Mouse (Mus musculus): ENCODE data around the gene Ifngr2. TPM values are rescaled to one million over a fixed set of nuclear protein-coding genes. Genes with fewer than 3 reads are reported as not detected.

Ifngr2 gene
- 99.4 and 110 TPM in 2 replicates for polyA plus RNA-seq (2016; fragmentation: Nextera tagmentation; extraction: Ambion mirVana)

DNA sequence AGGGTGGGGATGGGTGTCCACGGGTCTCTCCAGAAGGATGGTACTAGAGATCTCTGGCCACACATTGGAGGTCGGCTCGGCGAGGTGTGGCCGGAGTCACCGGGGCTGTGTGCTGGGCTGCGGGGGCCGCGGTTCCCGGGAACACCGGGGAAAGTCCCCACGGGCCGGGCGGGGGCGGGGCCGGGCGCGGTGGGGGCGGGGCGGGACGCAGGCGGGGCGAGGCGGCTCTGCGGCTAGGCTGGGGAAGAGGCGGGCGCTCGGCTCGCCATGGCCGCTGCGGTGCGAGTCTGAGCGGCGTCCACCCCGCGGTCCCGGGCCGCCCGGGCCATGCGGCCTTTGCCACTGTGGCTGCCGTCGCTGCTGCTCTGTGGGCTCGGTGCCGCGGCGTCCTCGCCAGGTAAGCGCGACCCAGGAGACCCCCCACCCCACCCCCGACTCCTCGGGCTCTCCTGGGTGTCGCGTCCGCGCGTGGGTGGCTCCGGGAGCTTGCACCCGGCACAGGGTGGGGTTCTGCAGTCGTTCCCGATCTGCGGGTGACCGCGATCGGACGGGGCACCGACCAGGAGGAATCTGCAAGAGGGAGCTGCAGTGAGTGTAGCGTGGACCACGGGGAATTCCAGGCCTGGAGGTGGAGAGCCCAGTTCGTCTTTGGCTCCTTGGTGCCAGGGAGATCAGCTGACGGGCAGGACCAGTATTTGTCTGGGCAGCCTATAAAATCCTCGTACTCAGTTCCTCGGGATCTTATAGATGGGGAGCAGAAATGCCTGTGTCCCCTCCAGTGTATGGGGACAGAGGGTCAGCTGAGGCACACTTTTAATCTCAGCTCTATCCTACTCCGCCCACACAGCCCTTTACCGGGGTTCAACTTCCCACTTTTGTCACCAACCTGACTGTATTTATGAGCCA lies at the start of gene Ifngr2:
TSS of gene Ifngr2 (plus strand) at position 237 of the 906 bp plus-strand sequence.
- Histone ChIP-seq H3K36me3 (peaks cover 2% of the 10 kb centered on the region; the same call in 1 of the 2 replicates), H3K4me2 (peak within 1 kb of the TSS; percentile 91), H3K27me3 (replicated peaks) (no peaks in the 10 kb centered on the region), H3K9ac (peak within 1 kb of the TSS; percentile 98), H3K27ac (ENCODE audit: poor library complexity, severe bottlenecking) (peak within 1 kb of the TSS; percentile 87), H3K4me3 (peak within 1 kb of the TSS; percentile 93), H3K4me1 (replicated peaks) (peaks cover 56% of the 10 kb centered on the region), H3K9me3 (replicated peaks) (no peaks in the 10 kb centered on the region)
- under 1% methylated on average over 65 of the region's 74 CpGs for WGBS
- ATAC-seq (ENCODE audit: insufficient number of reproducible peaks, low FRiP score): peak; percentile 91

DNA sequence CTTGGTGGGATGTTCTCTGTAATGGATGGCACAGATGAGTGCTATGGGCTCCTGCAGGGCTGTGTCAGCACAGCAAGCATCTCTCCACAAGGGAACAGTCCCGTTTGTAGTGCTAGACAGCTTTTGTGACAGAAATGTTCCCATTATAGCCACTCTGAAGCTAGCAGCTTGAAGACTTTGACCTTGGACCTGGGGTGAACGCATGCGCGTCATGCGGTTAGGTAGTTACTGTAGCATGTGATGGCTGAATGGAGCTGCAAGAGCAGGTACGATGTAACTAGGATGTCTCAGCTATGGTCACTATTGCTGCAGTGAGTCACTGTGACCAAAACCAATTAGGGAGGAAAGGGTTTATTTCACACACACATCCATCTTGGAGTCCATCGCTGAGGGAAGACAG lies 48.8 kb upstream of the Ifngr2 start:
- Histone ChIP-seq H3K4me3 (no peak overlapping the region), H3K9me3 (replicated peaks) (no peaks in the 10 kb centered on the region), H3K36me3 (peaks cover 89% of the 10 kb centered on the region), H3K4me2 (no peak overlapping the region), H3K27me3 (replicated peaks) (no peaks in the 10 kb centered on the region), H3K27ac (ENCODE audit: poor library complexity, severe bottlenecking) (no peak overlapping the region), H3K4me1 (replicated peaks) (peaks cover 5% of the 10 kb centered on the region), H3K9ac (no peak overlapping the region)
- WGBS: 90% methylated on average over 7 of the region's 7 CpGs
- no peak for ATAC-seq (ENCODE audit: insufficient number of reproducible peaks, low FRiP score)

DNA sequence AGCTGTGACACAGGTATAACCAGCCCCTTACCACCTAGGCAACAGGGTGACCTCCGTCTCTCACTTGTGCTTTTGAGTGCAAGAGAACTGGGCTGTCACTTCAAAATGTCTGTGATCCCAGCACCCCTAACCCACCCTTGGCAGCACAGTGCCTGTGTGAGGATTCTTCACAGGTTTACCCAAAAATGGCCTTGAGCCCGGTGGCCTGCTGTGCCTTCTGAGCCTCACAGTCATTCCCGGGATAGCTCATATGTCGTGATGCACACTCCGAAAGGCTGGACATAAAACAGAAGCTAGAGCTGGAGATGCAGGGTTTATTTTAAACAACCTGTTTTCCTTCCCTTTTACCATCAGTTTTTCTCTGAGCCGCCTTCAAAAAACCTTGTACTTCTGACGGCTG lies 42.2 kb upstream of the Ifngr2 start:
- peaks cover 80% of the 10 kb centered on the region for H3K36me3 ChIP-seq
- no peaks in the 10 kb centered on the region for H3K4me1 ChIP-seq (replicated peaks)
- H3K4me3 ChIP-seq: no peak overlapping the region
- no peak overlapping the region for H3K4me2 ChIP-seq
- no peaks in the 10 kb centered on the region for H3K9me3 ChIP-seq (replicated peaks)
- no peaks in the 10 kb centered on the region for H3K27me3 ChIP-seq (replicated peaks)
- no peak overlapping the region for H3K27ac ChIP-seq (ENCODE audit: poor library complexity, severe bottlenecking)
- WGBS: 93% methylated on average over 7 of the region's 7 CpGs
- no peak overlapping the region for H3K9ac ChIP-seq
- no peak for ATAC-seq (ENCODE audit: insufficient number of reproducible peaks, low FRiP score)

DNA sequence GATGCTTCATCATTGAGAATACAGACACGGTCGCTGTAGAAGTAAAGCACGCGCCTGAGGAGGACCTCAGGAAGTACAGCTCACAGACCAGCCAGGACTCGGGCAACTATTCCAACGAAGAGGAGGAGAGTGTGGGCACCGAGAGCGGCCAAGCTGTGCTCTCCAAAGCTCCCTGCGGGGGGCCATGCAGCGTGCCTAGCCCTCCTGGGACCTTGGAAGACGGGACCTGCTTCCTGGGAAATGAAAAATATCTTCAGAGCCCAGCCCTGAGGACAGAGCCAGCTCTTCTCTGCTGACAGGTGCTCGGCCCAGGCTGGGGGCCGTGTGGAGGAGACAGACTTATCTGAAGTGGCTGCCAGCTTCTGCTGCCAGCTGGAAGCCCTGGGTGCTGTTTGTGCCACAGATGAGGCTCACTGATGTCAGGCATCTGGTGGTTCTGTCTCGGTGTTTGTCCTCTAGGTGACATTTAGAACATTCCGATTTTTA lies 41.7 kb upstream of the Ifngr2 start:
- H3K4me1 ChIP-seq (replicated peaks): no peaks in the 10 kb centered on the region
- H3K4me3 ChIP-seq: no peak overlapping the region
- peaks cover 78% of the 10 kb centered on the region for H3K36me3 ChIP-seq
- H3K27me3 ChIP-seq (replicated peaks): no peaks in the 10 kb centered on the region
- no peak overlapping the region for H3K27ac ChIP-seq (ENCODE audit: poor library complexity, severe bottlenecking)
- H3K9ac ChIP-seq: no peak overlapping the region
- WGBS: 88% methylated on average over 15 of the region's 15 CpGs
- H3K9me3 ChIP-seq (replicated peaks): no peaks in the 10 kb centered on the region
- ATAC-seq (ENCODE audit: insufficient number of reproducible peaks, low FRiP score): no peak
- no peak overlapping the region for H3K4me2 ChIP-seq

DNA sequence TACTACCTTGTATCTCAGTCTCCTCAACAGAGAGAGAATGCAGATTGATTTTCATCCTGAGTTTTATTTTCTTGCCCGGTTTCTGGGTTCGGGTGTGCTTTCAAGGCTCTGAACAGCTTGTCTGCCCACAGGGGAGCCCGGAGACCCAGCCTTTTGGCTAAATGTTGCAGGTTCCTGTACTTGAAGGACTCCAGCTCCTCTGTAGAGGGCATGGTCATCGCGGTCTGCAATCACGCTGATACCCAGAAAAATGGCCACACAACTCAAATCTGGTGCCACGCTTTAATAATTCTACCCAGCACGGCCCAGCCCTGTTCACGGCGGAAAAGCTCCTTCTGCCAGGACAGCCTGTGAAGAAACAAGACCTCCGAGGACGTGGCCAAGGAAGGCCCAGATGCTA lies 40.5 kb upstream of the Ifngr2 start:
- H3K36me3 ChIP-seq: peaks cover 66% of the 10 kb centered on the region
- no peak overlapping the region for H3K27ac ChIP-seq (ENCODE audit: poor library complexity, severe bottlenecking)
- WGBS: 92% methylated on average over 12 of the region's 12 CpGs
- H3K9ac ChIP-seq: no peak overlapping the region
- H3K9me3 ChIP-seq (replicated peaks): no peaks in the 10 kb centered on the region
- no peak overlapping the region for H3K4me2 ChIP-seq
- ATAC-seq (ENCODE audit: insufficient number of reproducible peaks, low FRiP score): no peak
- no peaks in the 10 kb centered on the region for H3K4me1 ChIP-seq (replicated peaks)
- H3K4me3 ChIP-seq: no peak overlapping the region
- H3K27me3 ChIP-seq (replicated peaks): no peaks in the 10 kb centered on the region

DNA sequence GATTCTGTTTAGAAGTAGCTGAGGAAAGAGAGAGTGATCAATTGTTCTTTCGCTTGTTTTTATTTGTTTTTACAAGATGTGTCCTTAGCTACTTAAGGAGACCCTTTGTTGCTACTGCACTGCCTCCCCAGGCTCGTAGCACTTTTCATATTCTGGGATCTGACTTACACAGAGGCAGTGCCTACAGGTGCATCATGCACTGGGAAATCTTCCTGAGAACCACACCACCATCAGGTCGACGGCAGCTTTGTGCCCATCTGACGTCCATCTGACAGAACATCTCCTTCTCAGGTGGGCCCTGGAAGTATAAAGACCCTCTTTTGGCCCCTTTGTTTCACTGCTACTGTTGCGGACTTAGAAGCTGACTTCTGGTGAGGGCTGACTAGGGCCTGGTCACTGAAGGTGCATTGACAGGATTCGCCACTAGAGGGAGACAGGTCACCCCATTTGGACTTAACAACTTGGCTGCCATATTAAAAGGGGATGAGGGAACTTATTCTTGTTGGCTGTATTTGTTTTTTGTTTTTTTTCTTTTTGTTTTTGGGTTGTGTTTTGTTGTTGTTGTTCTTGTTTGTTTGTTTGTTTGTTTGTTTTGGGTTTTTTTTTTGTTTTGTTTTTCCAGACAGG lies 34.6 kb upstream of the Ifngr2 start:
- no peak overlapping the region for H3K4me2 ChIP-seq
- no peaks in the 10 kb centered on the region for H3K27me3 ChIP-seq (replicated peaks)
- H3K9me3 ChIP-seq (replicated peaks): no peaks in the 10 kb centered on the region
- no peak overlapping the region for H3K9ac ChIP-seq
- H3K4me3 ChIP-seq: no peak overlapping the region
- peaks cover 14% of the 10 kb centered on the region for H3K36me3 ChIP-seq
- no peak overlapping the region for H3K27ac ChIP-seq (ENCODE audit: poor library complexity, severe bottlenecking)
- ATAC-seq (ENCODE audit: insufficient number of reproducible peaks, low FRiP score): 0 out of 2 replicates have a peak, but pooled peaks have one; percentile 57
- WGBS: 34% methylated on average over 7 of the region's 7 CpGs
- no peaks in the 10 kb centered on the region for H3K4me1 ChIP-seq (replicated peaks)

DNA sequence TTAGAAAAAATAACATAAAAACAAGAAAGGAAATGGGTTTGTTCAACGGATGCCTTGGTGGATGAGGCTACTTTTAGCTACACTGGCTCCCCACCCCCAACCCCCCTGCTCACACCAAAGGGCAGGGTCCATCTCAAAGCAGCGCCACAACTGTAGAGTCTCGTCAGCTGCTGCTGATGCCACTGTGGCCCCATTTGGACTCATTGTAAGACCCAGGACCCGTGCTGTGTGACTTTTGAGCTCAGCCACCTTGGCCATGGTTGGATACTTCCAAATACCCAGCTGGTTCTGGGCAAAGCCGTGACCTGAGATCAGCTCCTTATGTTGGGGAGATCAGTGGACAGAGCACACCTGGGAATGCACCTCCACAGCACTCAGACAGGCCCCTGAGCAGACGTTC lies 33.8 kb upstream of the Ifngr2 start:
- Histone ChIP-seq H3K27me3 (replicated peaks) (no peaks in the 10 kb centered on the region), H3K27ac (ENCODE audit: poor library complexity, severe bottlenecking) (no peak overlapping the region), H3K36me3 (peaks cover 8% of the 10 kb centered on the region), H3K9me3 (replicated peaks) (no peaks in the 10 kb centered on the region), H3K4me3 (no peak overlapping the region), H3K4me1 (replicated peaks) (no peaks in the 10 kb centered on the region), H3K9ac (no peak overlapping the region), H3K4me2 (no peak overlapping the region)
- ATAC-seq (ENCODE audit: insufficient number of reproducible peaks, low FRiP score): no peak; the same call in 1 of the 2 replicates
- WGBS: 79% methylated on average over 6 of the region's 6 CpGs

DNA sequence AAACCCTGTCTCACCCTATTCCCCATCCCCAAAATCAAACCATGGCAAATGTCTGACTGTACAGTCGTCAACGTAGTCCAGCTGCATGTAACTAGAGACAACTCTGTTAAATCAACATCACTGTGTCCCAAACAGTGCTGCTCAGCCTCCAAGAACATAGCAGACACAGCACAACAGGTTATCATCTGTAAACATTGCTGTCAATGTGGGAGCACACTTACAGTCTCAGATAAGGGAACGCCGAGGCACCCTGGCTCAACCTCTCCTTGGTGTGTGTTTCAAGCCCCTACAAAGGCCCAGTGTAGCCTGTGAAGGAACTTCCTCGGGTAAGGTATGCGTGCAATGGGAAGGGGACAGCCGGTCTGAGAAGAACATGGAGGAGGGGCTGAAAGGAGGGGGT lies 29.9 kb upstream of the Ifngr2 start:
- ATAC-seq (ENCODE audit: insufficient number of reproducible peaks, low FRiP score): no peak
- no peak overlapping the region for H3K27ac ChIP-seq (ENCODE audit: poor library complexity, severe bottlenecking)
- no peak overlapping the region for H3K9ac ChIP-seq
- no peak overlapping the region for H3K4me2 ChIP-seq
- no peaks in the 10 kb centered on the region for H3K27me3 ChIP-seq (replicated peaks)
- no peaks in the 10 kb centered on the region for H3K36me3 ChIP-seq
- H3K4me1 ChIP-seq (replicated peaks): no peaks in the 10 kb centered on the region
- 39% methylated on average over 7 of the region's 7 CpGs for WGBS
- H3K9me3 ChIP-seq (replicated peaks): no peaks in the 10 kb centered on the region
- no peak overlapping the region for H3K4me3 ChIP-seq

DNA sequence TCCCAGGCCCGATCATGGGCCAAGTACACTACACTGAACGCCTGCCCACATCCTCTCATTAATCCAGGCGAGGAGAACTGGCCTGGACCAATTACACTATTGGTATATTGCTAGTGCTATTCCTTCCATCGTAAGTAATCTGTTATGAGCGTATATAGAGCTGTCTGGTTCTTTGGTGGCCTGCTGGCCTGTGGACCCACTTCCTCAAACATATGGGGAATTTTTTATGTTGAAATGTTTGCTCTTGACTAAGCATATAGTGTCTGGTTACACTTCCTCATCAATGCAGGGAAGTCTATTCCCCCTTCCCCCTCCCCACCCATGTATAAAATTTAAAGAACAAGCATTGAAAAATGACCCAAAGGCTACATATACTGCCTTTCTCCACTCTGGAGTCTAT lies 24.8 kb upstream of the Ifngr2 start:
- ATAC-seq (ENCODE audit: insufficient number of reproducible peaks, low FRiP score): no peak
- Histone ChIP-seq H3K9me3 (replicated peaks) (peaks cover 4% of the 10 kb centered on the region; the same call in 1 of the 2 replicates), H3K4me1 (replicated peaks) (0 out of 2 replicates have a peak, but pooled peaks cover 1% of the 10 kb centered on the region), H3K9ac (no peak overlapping the region), H3K27me3 (replicated peaks) (no peaks in the 10 kb centered on the region), H3K27ac (ENCODE audit: poor library complexity, severe bottlenecking) (no peak overlapping the region), H3K36me3 (no peaks in the 10 kb centered on the region), H3K4me3 (no peak overlapping the region), H3K4me2 (no peak overlapping the region)
- 78% methylated on average over 5 of the region's 5 CpGs for WGBS

DNA sequence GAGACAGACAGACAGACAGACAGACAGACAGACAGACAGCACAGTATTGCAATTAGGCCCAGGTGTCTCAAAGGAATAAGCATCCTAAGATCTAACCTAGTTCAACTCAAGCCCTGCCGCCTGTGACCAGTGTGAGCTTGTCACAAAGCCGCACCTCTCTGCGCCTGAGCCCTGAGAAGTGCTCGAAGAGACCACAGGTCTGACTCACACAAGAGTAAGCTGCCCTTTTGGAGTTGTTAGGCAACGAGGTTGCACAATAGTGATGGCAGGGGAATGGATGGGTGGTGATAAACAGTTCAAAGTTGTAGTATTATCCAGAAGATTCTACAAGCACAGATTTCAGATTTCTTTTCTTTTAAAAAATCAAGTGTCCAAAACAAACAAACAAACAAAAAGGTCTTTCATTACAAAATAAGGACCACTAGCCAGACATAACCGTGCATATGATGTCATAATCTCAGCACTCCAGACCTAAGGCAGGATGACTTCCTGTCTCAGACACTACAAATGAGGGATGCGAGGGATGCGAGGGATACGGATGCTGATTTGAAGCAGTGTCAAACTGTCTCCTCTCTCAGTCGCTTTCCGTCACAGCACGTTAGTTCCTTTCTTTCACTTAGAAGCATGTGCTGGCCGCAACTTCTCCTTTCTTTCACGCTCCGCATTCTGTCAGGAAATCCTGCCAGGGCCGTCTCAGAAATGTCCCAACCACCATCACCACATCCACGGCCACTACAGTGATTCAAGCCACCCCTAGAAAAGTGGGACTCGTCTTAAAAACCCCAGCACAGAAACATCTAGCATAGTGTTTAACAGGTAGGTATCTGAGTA lies 24.2 kb upstream of the Ifngr2 start:
- no peak overlapping the region for H3K27ac ChIP-seq (ENCODE audit: poor library complexity, severe bottlenecking)
- 0 out of 2 replicates have a peak, but pooled peaks cover 7% of the 10 kb centered on the region for H3K4me1 ChIP-seq (replicated peaks)
- no peak overlapping the region for H3K4me3 ChIP-seq
- no peak overlapping the region for H3K4me2 ChIP-seq
- no peaks in the 10 kb centered on the region for H3K36me3 ChIP-seq
- H3K9me3 ChIP-seq (replicated peaks): peaks cover 4% of the 10 kb centered on the region; the same call in 1 of the 2 replicates
- no peak overlapping the region for H3K9ac ChIP-seq
- H3K27me3 ChIP-seq (replicated peaks): no peaks in the 10 kb centered on the region
- ATAC-seq (ENCODE audit: insufficient number of reproducible peaks, low FRiP score): no peak
- WGBS: 69% methylated on average over 18 of the region's 18 CpGs
